Mouse (Mus musculus) stomach, postnatal 0 days (tissue): ENCODE measurements at regions not wholly inside any gene's neighbourhood (a gene's known extent, or its start where the extent isn't known, plus 50 kb on each side); places are given as distances from the start of the nearest gene placed in this dataset.

Source experiments
- CTCF ChIP-seq: IDR thresholded peaks from 2 replicates; pipeline ENCODE4 v1.5.1; 2016; ENCODE audit warnings: antibody characterized with exemption, low read depth, mild to moderate bottlenecking, moderate library complexity
- EP300 ChIP-seq: optimal IDR thresholded peaks from 2 replicates; pipeline ENCODE3; 2016; ENCODE audit warnings: antibody characterized with exemption

DNA sequence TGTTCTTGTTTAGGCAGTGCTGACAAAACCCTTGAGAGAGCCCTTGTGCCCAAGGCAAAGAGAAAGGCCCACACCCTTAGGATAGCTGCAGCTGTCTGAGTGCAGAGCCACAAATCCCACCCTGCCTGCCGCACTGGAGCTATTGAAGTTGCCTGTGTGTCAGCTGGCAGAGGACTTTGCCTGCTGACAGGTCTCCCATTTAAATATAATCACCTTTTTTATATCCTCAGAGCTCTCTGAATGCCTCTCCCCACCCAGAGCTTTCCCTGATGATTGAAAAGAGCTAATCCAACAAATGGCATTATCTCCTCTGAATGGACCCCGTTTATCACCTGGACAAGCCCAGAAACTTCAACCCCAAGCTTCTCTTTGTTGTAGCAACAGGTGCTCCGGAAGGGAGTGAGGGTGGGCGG, 55.5 kb downstream of the Tnp1 start:
- TF ChIP-seq CTCF (no peak), EP300 (no peak)
